ENCODE assay signal across 8 mouse cellular contexts in genomic region chr7:45730727-45731431, GRCm38 (mm10). TPM values are rescaled to one million over a fixed set of nuclear protein-coding genes. Genes with fewer than 3 reads are reported as not detected.
DNase-seq lines count a peak whose midpoint lies in the region; ATAC-seq and TF ChIP-seq lines count a peak whose summit lies in the region.

No protein-coding gene starts in this region.

- peaks cover 46% of the 10 kb centered on the region for H3K36me3 ChIP-seq in midbrain, embryonic 10.5 days
- no peaks in the 10 kb centered on the region for H3K36me3 ChIP-seq in midbrain, embryonic 16.5 days (ENCODE audit: control insufficient read depth, insufficient read depth, low read length)
- 0 out of 2 replicates have a peak, but pooled peaks cover 8% of the 10 kb centered on the region for H3K36me3 ChIP-seq in lung, embryonic 16.5 days (ENCODE audit: control insufficient read depth, insufficient read depth, low read length)
- no peaks in the 10 kb centered on the region for H3K36me3 ChIP-seq in stomach, embryonic 16.5 days (ENCODE audit: control insufficient read depth, insufficient read depth, low read length)

- DNase-seq in midbrain, embryonic 10.5 days (ENCODE audit: low spot score), result peak; percentile 79
- no peak for DNase-seq in brain, embryonic 14.5 days (ENCODE audit: low read depth)
- peak; percentile 43 for DNase-seq in kidney, adult 11 months
- DNase-seq in cerebellum, postnatal 25 days, result no peak

- H3K4me3 ChIP-seq in midbrain, embryonic 10.5 days, result no peak overlapping the region
- no peak overlapping the region for H3K4me3 ChIP-seq in midbrain, embryonic 16.5 days (ENCODE audit: low read depth, low read length)
- H3K4me3 ChIP-seq in lung, embryonic 16.5 days (ENCODE audit: low read length), result no peak overlapping the region
- no peak overlapping the region for H3K4me3 ChIP-seq in stomach, embryonic 16.5 days (replicated peaks; ENCODE audit: low read length)

- peaks cover 23% of the 10 kb centered on the region for H3K4me1 ChIP-seq in midbrain, embryonic 10.5 days
- H3K4me1 ChIP-seq in midbrain, embryonic 16.5 days (ENCODE audit: control insufficient read depth, insufficient read depth, low read length), result no peaks in the 10 kb centered on the region
- no peaks in the 10 kb centered on the region for H3K4me1 ChIP-seq in lung, embryonic 16.5 days (replicated peaks; ENCODE audit: control insufficient read depth, insufficient read depth, low read length)
- H3K4me1 ChIP-seq in stomach, embryonic 16.5 days (ENCODE audit: control insufficient read depth, insufficient read depth, low read length), result peaks cover 17% of the 10 kb centered on the region

- 14% methylated on average over 16 of the region's 16 CpGs for WGBS in midbrain, embryonic 10.5 days
- WGBS in midbrain, embryonic 16.5 days, result 19% methylated on average over 16 of the region's 16 CpGs
- 19% methylated on average over 16 of the region's 16 CpGs for WGBS in lung, embryonic 16.5 days
- WGBS in stomach, embryonic 16.5 days, result 17% methylated on average over 16 of the region's 16 CpGs

- H3K9me3 ChIP-seq in midbrain, embryonic 10.5 days (replicated peaks), result no peaks in the 10 kb centered on the region
- H3K9me3 ChIP-seq in midbrain, embryonic 16.5 days (replicated peaks; ENCODE audit: control insufficient read depth, low read length, poor library complexity, severe bottlenecking), result no peaks in the 10 kb centered on the region
- no peaks in the 10 kb centered on the region for H3K9me3 ChIP-seq in lung, embryonic 16.5 days (ENCODE audit: control insufficient read depth, low read length)
- H3K9me3 ChIP-seq in stomach, embryonic 16.5 days (replicated peaks; ENCODE audit: control insufficient read depth, low read length), result no peaks in the 10 kb centered on the region

- TF ChIP-seq CTCF in brain, embryonic 14.5 days (IDR thresholded peaks at IDR 0.05; ENCODE audit: borderline replicate concordance, extremely low read depth, insufficient read depth, insufficient read length), result peak; percentile 70

- no peak for ATAC-seq in midbrain, embryonic 16.5 days
- ATAC-seq in lung, embryonic 16.5 days (ENCODE audit: low read depth), result peak; percentile 26; the same call in 1 of the 2 replicates
- ATAC-seq in stomach, embryonic 16.5 days (ENCODE audit: insufficient read depth, low FRiP score), result peak; percentile 35; the same call in 1 of the 2 replicates
- ATAC-seq in inflammation-experienced regulatory T-cells, adult 6 months, result no peak

- H3K4me2 ChIP-seq in midbrain, embryonic 16.5 days (ENCODE audit: low read length), result no peak overlapping the region
- no peak overlapping the region for H3K4me2 ChIP-seq in lung, embryonic 16.5 days (ENCODE audit: low read depth, low read length)
- no peak overlapping the region for H3K4me2 ChIP-seq in stomach, embryonic 16.5 days (ENCODE audit: low read depth, low read length)

- peak overlapping the region; percentile 46; the same call in 1 of the 2 replicates for H3K27ac ChIP-seq in midbrain, embryonic 10.5 days (replicated peaks)
- H3K27ac ChIP-seq in midbrain, embryonic 16.5 days (ENCODE audit: low read length), result no peak overlapping the region
- H3K27ac ChIP-seq in lung, embryonic 16.5 days (ENCODE audit: low read length), result no peak overlapping the region
- peak overlapping the region; percentile 82 for H3K27ac ChIP-seq in stomach, embryonic 16.5 days (ENCODE audit: low read length)

- H3K27me3 ChIP-seq in midbrain, embryonic 10.5 days (ENCODE audit: low read depth, poor library complexity, severe bottlenecking), result no peaks in the 10 kb centered on the region
- no peaks in the 10 kb centered on the region for H3K27me3 ChIP-seq in midbrain, embryonic 16.5 days (ENCODE audit: control insufficient read depth, insufficient read depth, low read depth, low read length)
- no peaks in the 10 kb centered on the region for H3K27me3 ChIP-seq in lung, embryonic 16.5 days (ENCODE audit: control insufficient read depth, insufficient read depth, low read depth, low read length)
- no peaks in the 10 kb centered on the region for H3K27me3 ChIP-seq in stomach, embryonic 16.5 days (ENCODE audit: control insufficient read depth, insufficient read depth, low read length)

- TF ChIP-seq POLR2A in brain, embryonic 14.5 days (IDR thresholded peaks at IDR 0.05; ENCODE audit: borderline replicate concordance, extremely low read depth, insufficient read depth, insufficient read length, poor library complexity, severe bottlenecking), result no peak

- H3K9ac ChIP-seq in midbrain, embryonic 16.5 days (ENCODE audit: low read depth, low read length), result no peak overlapping the region
- no peak overlapping the region for H3K9ac ChIP-seq in lung, embryonic 16.5 days (ENCODE audit: low read length)
- peak overlapping the region; percentile 43; the same call in 1 of the 2 replicates for H3K9ac ChIP-seq in stomach, embryonic 16.5 days (ENCODE audit: low read length)

RNA-seq across cellular contexts. Expression of gene Spaca4, which starts 5.3 kb away (rescaled TPM):
- not detected in 2 replicates for polyA plus RNA-seq in midbrain, embryonic 10.5 days (2016; fragmentation: Nextera tagmentation; extraction: Ambion mirVana)
- polyA plus RNA-seq in midbrain, embryonic 16.5 days (2015; fragmentation: Nextera tagmentation; extraction: Ambion mirVana), result not detected in 2 replicates
- not detected in 2 replicates for polyA plus RNA-seq in brain, embryonic 14.5 days (2012; rRNA removed)
- not detected in 2 replicates for polyA plus RNA-seq in lung, embryonic 16.5 days (2015; fragmentation: Nextera tagmentation; extraction: Ambion mirVana)
- 0.79 and 2.2 TPM in 2 replicates for polyA plus RNA-seq in stomach, embryonic 16.5 days (2015; fragmentation: Nextera tagmentation; extraction: Ambion mirVana)
- not detected for polyA plus RNA-seq in inflammation-experienced regulatory T-cells, adult 6 months (2017; shearing (Covaris generic))

RNA-seq across cellular contexts. Expression of gene Fam83e, which starts 9.9 kb away (rescaled TPM):
- polyA plus RNA-seq in midbrain, embryonic 10.5 days (2016; fragmentation: Nextera tagmentation; extraction: Ambion mirVana), result 1.7 and 2.0 TPM in 2 replicates
- 0.48 and 0.62 TPM in 2 replicates for polyA plus RNA-seq in midbrain, embryonic 16.5 days (2015; fragmentation: Nextera tagmentation; extraction: Ambion mirVana)
- polyA plus RNA-seq in brain, embryonic 14.5 days (2012; rRNA removed), result 0.68 and 0.83 TPM in 2 replicates
- polyA plus RNA-seq in lung, embryonic 16.5 days (2015; fragmentation: Nextera tagmentation; extraction: Ambion mirVana), result 2.0 and 2.1 TPM in 2 replicates
- polyA plus RNA-seq in stomach, embryonic 16.5 days (2015; fragmentation: Nextera tagmentation; extraction: Ambion mirVana), result 16.0 and 24.7 TPM in 2 replicates
- under 1 TPM in 2 of 3 experiments, not detected in 1; 0.63 to 0.80 TPM for polyA plus RNA-seq in inflammation-experienced regulatory T-cells, adult 6 months (2017; shearing (Covaris generic))

RNA-seq across cellular contexts. Expression of gene Sphk2, which starts 13.1 kb away (rescaled TPM):
- polyA plus RNA-seq in midbrain, embryonic 10.5 days (2016; fragmentation: Nextera tagmentation; extraction: Ambion mirVana), result 32.3 and 32.8 TPM in 2 replicates
- polyA plus RNA-seq in midbrain, embryonic 16.5 days (2015; fragmentation: Nextera tagmentation; extraction: Ambion mirVana), result 21.9 and 23.0 TPM in 2 replicates
- 33.0 and 39.8 TPM in 2 replicates for polyA plus RNA-seq in brain, embryonic 14.5 days (2012; rRNA removed)
- polyA plus RNA-seq in lung, embryonic 16.5 days (2015; fragmentation: Nextera tagmentation; extraction: Ambion mirVana), result 28.9 TPM in 2 replicates
- 38.9 and 45.9 TPM in 2 replicates for polyA plus RNA-seq in stomach, embryonic 16.5 days (2015; fragmentation: Nextera tagmentation; extraction: Ambion mirVana)
- 10 to 100 TPM; 12.1 to 17.3 (median 15.5) TPM for polyA plus RNA-seq in inflammation-experienced regulatory T-cells, adult 6 months (2017; shearing (Covaris generic))

RNA-seq across cellular contexts. Expression of gene Rpl18, which starts 15.6 kb away (rescaled TPM):
- 965 and 1,116 TPM in 2 replicates for polyA plus RNA-seq in midbrain, embryonic 10.5 days (2016; fragmentation: Nextera tagmentation; extraction: Ambion mirVana)
- polyA plus RNA-seq in midbrain, embryonic 16.5 days (2015; fragmentation: Nextera tagmentation; extraction: Ambion mirVana), result 475 and 495 TPM in 2 replicates
- polyA plus RNA-seq in brain, embryonic 14.5 days (2012; rRNA removed), result 640 and 749 TPM in 2 replicates
- polyA plus RNA-seq in lung, embryonic 16.5 days (2015; fragmentation: Nextera tagmentation; extraction: Ambion mirVana), result 984 and 1,005 TPM in 2 replicates
- 915 and 1,024 TPM in 2 replicates for polyA plus RNA-seq in stomach, embryonic 16.5 days (2015; fragmentation: Nextera tagmentation; extraction: Ambion mirVana)
- 1,000 to 10,000 TPM; 1,609 to 2,946 (median 2,383) TPM for polyA plus RNA-seq in inflammation-experienced regulatory T-cells, adult 6 months (2017; shearing (Covaris generic))

RNA-seq across cellular contexts. Expression of gene Dbp, which starts 26.0 kb away (rescaled TPM):
- polyA plus RNA-seq in midbrain, embryonic 10.5 days (2016; fragmentation: Nextera tagmentation; extraction: Ambion mirVana), result 2.1 and 2.9 TPM in 2 replicates
- 2.3 and 3.4 TPM in 2 replicates for polyA plus RNA-seq in midbrain, embryonic 16.5 days (2015; fragmentation: Nextera tagmentation; extraction: Ambion mirVana)
- polyA plus RNA-seq in brain, embryonic 14.5 days (2012; rRNA removed), result 7.6 and 8.4 TPM in 2 replicates
- 1.5 and 1.7 TPM in 2 replicates for polyA plus RNA-seq in lung, embryonic 16.5 days (2015; fragmentation: Nextera tagmentation; extraction: Ambion mirVana)
- 2.7 and 2.9 TPM in 2 replicates for polyA plus RNA-seq in stomach, embryonic 16.5 days (2015; fragmentation: Nextera tagmentation; extraction: Ambion mirVana)
- polyA plus RNA-seq in inflammation-experienced regulatory T-cells, adult 6 months (2017; shearing (Covaris generic)), result 1 to 10 TPM; 3.1 to 8.6 (median 6.5) TPM

Comparison
In these comparisons a context has a peak if more than half of its experiments do, and no peak if none do; other contexts are left out.
1. H3K27ac ChIP-seq: peak in midbrain, embryonic 10.5 days (single experiment) and stomach, embryonic 16.5 days (single experiment); none in midbrain, embryonic 16.5 days (single experiment) and lung, embryonic 16.5 days (single experiment).
2. DNase-seq: peak in midbrain, embryonic 10.5 days (single experiment) and kidney, adult 11 months (single experiment); none in brain, embryonic 14.5 days (single experiment) and cerebellum, postnatal 25 days (0 of 2).
3. ATAC-seq: peak in lung, embryonic 16.5 days (single experiment) and stomach, embryonic 16.5 days (single experiment); none in midbrain, embryonic 16.5 days (single experiment) and inflammation-experienced regulatory T-cells, adult 6 months (single experiment).